Mouse (Mus musculus) lung, adult 18-20 months (tissue): ENCODE measurements around the gene 9430038I01Rik.
"Not testable (repeated sequence)": the region's sequence is repeated elsewhere in the genome, so short reads cannot be mapped to it uniquely, and the experiment has no call there.

Source experiments
- DNase-seq, 2 experiments: peaks; one replicate each; pipeline ENCODE4 v3.0.0; 2022; ENCODE audit warnings: mixed read lengths in 2 of 2

Gene 9430038I01Rik

GRCm38 (mm10) chr7:137410337-137411197, at the start of gene 9430038I01Rik:
Gene 9430038I01Rik, minus strand, starts transcription at chr7:137410762.
- DNase-seq: peak; percentile 96 to 97

- no peak for DNase-seq
These were observed 34.8 kb upstream of the 9430038I01Rik start for GRCm38 (mm10) chr7:137445321-137445720.

- DNase-seq: no peak
These were observed 32.4 kb upstream of the 9430038I01Rik start for GRCm38 (mm10) chr7:137442951-137443350.

- DNase-seq: not testable (repeated sequence)
These were observed 28.4 kb upstream of the 9430038I01Rik start for GRCm38 (mm10) chr7:137438962-137439361.

- DNase-seq: peak in 1 of 2 experiments; percentile 9
These were observed 27.6 kb upstream of the 9430038I01Rik start for GRCm38 (mm10) chr7:137438179-137438550.

GRCm38 (mm10) chr7:137437440-137438178, 27.0 kb upstream of the 9430038I01Rik start, which contains the start of gene Glrx3:
Gene Glrx3, plus strand, starts transcription at chr7:137437614.
- peak; percentile 97 to 98 for DNase-seq

- DNase-seq: no peak
These were observed 26.3 kb upstream of the 9430038I01Rik start for GRCm38 (mm10) chr7:137436901-137437300.

- no peak for DNase-seq
These were observed 21.4 kb upstream of the 9430038I01Rik start for GRCm38 (mm10) chr7:137431769-137432603.

GRCm38 (mm10) chr7:137426693-137427092, 16.1 kb upstream of the 9430038I01Rik start:
- DNase-seq: no peak

- no peak for DNase-seq
These were observed 10.7 kb upstream of the 9430038I01Rik start for GRCm38 (mm10) chr7:137421236-137421635.

- no peak for DNase-seq
These were observed 10.0 kb upstream of the 9430038I01Rik start for GRCm38 (mm10) chr7:137420550-137420949.

- DNase-seq: no peak
These were observed 4.1 kb upstream of the 9430038I01Rik start for GRCm38 (mm10) chr7:137414710-137415109.

- DNase-seq: no peak
These were observed 3.0 kb downstream of the 9430038I01Rik start for GRCm38 (mm10) chr7:137407428-137408058.

GRCm38 (mm10) chr7:137404146-137404545, 6.4 kb downstream of the 9430038I01Rik start:
- DNase-seq: no peak

GRCm38 (mm10) chr7:137398973-137399372, 11.6 kb downstream of the 9430038I01Rik start:
- DNase-seq: peak; percentile 33 to 42

GRCm38 (mm10) chr7:137397361-137397910, 13.1 kb downstream of the 9430038I01Rik start:
- DNase-seq: no peak

- DNase-seq: peak; percentile 18 to 58
These were observed 15.1 kb downstream of the 9430038I01Rik start for GRCm38 (mm10) chr7:137395421-137395820.

- DNase-seq: no peak
These were observed 22.7 kb downstream of the 9430038I01Rik start for GRCm38 (mm10) chr7:137387863-137388262.

- no peak for DNase-seq
These were observed 35.6 kb downstream of the 9430038I01Rik start for GRCm38 (mm10) chr7:137374996-137375395.

GRCm38 (mm10) chr7:137371770-137372169, 38.8 kb downstream of the 9430038I01Rik start:
- DNase-seq: no peak

GRCm38 (mm10) chr7:137370175-137370574, 40.4 kb downstream of the 9430038I01Rik start:
- DNase-seq: no peak

GRCm38 (mm10) chr7:137366736-137367135, 43.8 kb downstream of the 9430038I01Rik start:
- no peak for DNase-seq
